Mouse (Mus musculus): ENCODE results near the gene Uhrf1bp1. TPM values are rescaled to one million over a fixed set of nuclear protein-coding genes. Genes with fewer than 3 reads are reported as not detected.
A peak's percentile ranks its signal among the peaks of the same experiment; 100 is the strongest.
"Not testable (repeated sequence)": the region's sequence is repeated elsewhere in the genome, so short reads cannot be mapped to it uniquely, and the experiment has no call there.

The Uhrf1bp1 gene
- polyA plus RNA-seq, 2 experiments: 8.0 to 13.5 TPM

DNA sequence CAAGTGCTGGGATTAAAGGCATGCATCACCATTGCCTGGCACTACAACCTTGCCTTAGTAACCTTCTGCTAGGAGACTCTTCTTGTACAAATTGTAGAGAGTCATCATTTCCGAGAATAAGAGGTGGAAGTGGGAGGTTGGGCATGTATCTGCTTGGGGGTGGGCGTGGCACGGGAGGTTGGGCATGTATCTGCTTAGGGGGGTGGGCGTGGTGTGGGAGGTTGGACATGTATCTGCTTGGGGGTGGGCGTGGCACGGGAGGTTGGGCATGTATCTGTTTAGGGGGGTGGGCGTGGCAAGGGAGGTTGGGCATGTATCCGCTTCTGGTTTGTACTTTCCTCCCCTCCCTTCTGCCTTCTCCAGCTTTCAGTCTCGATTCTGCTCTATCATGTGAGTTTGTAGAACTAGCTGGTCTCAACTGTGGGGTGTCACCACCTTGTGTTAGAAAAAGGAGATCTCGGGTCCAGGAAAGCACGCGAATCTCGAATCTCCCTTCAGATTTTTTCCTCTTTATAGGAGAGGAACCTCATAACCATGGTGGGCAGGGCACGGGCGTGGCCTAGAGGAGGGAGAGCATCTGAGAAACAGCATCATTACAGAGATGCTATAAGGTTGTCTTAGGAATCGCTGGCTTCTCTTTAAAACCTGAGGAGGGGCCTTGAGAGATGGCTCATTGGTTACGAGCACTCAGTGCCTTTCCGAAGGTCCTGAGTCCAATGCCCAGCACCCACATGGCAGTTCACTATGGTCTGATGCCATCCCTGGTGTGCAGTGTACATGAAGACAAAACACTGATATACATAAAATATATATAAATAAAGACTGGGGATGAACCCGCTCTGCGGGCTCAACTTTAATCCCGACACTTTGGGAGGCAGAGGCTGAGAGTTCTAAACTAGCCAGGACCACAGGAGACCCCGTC is 30.0 kb upstream of the Uhrf1bp1 start:
- H3K36me3 ChIP-seq (ENCODE audit: control insufficient read depth, insufficient read depth, low read length): no peaks in the 10 kb centered on the region
- peak; percentile 73 for DNase-seq (ENCODE audit: low spot score)
- 2% methylated on average over 22 of the region's 22 CpGs for WGBS
- H3K4me3 ChIP-seq (replicated peaks; ENCODE audit: low read length): peak overlapping the region; percentile 26
- no peak overlapping the region for H3K27ac ChIP-seq (replicated peaks; ENCODE audit: low read depth, low read length)
- H3K27me3 ChIP-seq (ENCODE audit: control insufficient read depth, insufficient read depth, low read length): no peaks in the 10 kb centered on the region
- peak overlapping the region; percentile 40; the same call in 1 of the 2 replicates for H3K9ac ChIP-seq (ENCODE audit: low read depth, low read length, severe bottlenecking)
- TF ChIP-seq POLR2A (IDR thresholded peaks at IDR 0.05; ENCODE audit: borderline replicate concordance, extremely low read depth, insufficient read depth, insufficient read length): no peak
- peak; percentile 73 for ATAC-seq (ENCODE audit: low FRiP score, low read depth)
- peaks cover 8% of the 10 kb centered on the region; the same call in 1 of the 2 replicates for H3K4me1 ChIP-seq (ENCODE audit: control insufficient read depth, insufficient read depth, low read length)
- H3K9me3 ChIP-seq (ENCODE audit: control insufficient read depth, low read length): no peaks in the 10 kb centered on the region
- H3K4me2 ChIP-seq (replicated peaks; ENCODE audit: low read depth, low read length, severe bottlenecking): peak overlapping the region; percentile 45

DNA sequence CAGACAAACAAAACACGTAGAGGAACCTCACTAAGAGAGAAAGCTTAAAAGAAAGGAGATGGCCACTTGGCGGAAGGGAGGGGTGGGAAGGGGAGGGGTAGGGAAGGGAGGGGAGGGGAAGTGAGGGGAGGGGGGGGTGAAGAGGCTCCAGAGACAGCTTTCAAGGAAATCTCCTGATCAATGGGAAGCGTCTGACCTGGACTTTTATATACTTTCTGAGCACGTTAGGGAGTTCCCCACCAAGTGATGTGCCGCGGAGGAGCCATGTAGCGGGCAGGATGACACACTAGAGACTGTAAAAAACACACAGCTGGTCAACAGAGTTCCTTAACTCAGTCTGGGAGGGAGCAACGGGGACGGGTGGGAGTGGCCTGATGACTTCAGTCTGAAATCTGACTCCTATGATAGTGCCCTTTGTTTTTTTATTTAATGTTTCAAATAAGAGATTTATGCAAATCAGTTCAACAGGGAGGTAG is 29.3 kb upstream of the Uhrf1bp1 start:
- Histone ChIP-seq H3K27ac (replicated peaks; ENCODE audit: low read depth, low read length) (no peak overlapping the region), H3K9ac (ENCODE audit: low read depth, low read length, severe bottlenecking) (peak overlapping the region; percentile 40; the same call in 1 of the 2 replicates)
- peak; percentile 56; the same call in 1 of the 2 replicates for ATAC-seq (ENCODE audit: low FRiP score, low read depth)

DNA sequence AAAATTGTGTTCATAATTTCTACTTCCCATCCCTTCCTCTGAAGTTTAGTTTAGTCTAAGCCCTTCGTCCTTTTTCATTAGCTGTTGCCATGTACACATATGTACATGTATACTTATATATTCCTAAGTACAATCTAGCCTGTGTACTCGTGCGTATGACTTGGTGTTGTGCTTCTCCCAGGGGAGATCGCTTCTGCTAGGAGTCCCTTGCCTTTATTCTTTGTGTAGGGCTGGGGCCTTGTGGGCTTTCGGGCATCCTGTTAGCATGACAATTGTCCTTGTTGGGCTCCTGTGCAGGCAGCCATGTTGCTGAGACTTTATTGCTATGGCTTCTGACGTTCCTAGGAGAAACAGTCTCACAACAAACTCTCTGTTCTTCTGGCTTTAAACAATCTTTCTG is 28.7 kb upstream of the Uhrf1bp1 start:
- no peak for TF ChIP-seq POLR2A (IDR thresholded peaks at IDR 0.05; ENCODE audit: borderline replicate concordance, extremely low read depth, insufficient read depth, insufficient read length)
- H3K36me3 ChIP-seq (ENCODE audit: control insufficient read depth, insufficient read depth, low read length): no peaks in the 10 kb centered on the region
- H3K9me3 ChIP-seq (ENCODE audit: control insufficient read depth, low read length): no peaks in the 10 kb centered on the region
- no peak overlapping the region for H3K9ac ChIP-seq (ENCODE audit: low read depth, low read length, severe bottlenecking)
- no peak overlapping the region for H3K27ac ChIP-seq (replicated peaks; ENCODE audit: low read depth, low read length)
- peaks cover 5% of the 10 kb centered on the region; the same call in 1 of the 2 replicates for H3K4me1 ChIP-seq (ENCODE audit: control insufficient read depth, insufficient read depth, low read length)
- H3K27me3 ChIP-seq (ENCODE audit: control insufficient read depth, insufficient read depth, low read length): no peaks in the 10 kb centered on the region
- ATAC-seq (ENCODE audit: low FRiP score, low read depth): no peak
- no peak for DNase-seq (ENCODE audit: low spot score)
- H3K4me2 ChIP-seq (replicated peaks; ENCODE audit: low read depth, low read length, severe bottlenecking): no peak overlapping the region
- H3K4me3 ChIP-seq (replicated peaks; ENCODE audit: low read length): no peak overlapping the region
- 29% methylated on average over 6 of the region's 6 CpGs for WGBS

More for the DNA sequence above, 29.3 kb upstream of the Uhrf1bp1 start:
- Histone ChIP-seq H3K4me3 (replicated peaks; ENCODE audit: low read length) (peak overlapping the region; percentile 26), H3K36me3 (ENCODE audit: control insufficient read depth, insufficient read depth, low read length) (no peaks in the 10 kb centered on the region), H3K4me1 (ENCODE audit: control insufficient read depth, insufficient read depth, low read length) (peaks cover 5% of the 10 kb centered on the region; the same call in 1 of the 2 replicates), H3K9me3 (ENCODE audit: control insufficient read depth, low read length) (no peaks in the 10 kb centered on the region), H3K27me3 (ENCODE audit: control insufficient read depth, insufficient read depth, low read length) (no peaks in the 10 kb centered on the region), H3K4me2 (replicated peaks; ENCODE audit: low read depth, low read length, severe bottlenecking) (peak overlapping the region; percentile 45)
- no peak for TF ChIP-seq POLR2A (IDR thresholded peaks at IDR 0.05; ENCODE audit: borderline replicate concordance, extremely low read depth, insufficient read depth, insufficient read length)
- 2% methylated on average over 8 of the region's 9 CpGs for WGBS
- DNase-seq (ENCODE audit: low spot score): peak; percentile 44

DNA sequence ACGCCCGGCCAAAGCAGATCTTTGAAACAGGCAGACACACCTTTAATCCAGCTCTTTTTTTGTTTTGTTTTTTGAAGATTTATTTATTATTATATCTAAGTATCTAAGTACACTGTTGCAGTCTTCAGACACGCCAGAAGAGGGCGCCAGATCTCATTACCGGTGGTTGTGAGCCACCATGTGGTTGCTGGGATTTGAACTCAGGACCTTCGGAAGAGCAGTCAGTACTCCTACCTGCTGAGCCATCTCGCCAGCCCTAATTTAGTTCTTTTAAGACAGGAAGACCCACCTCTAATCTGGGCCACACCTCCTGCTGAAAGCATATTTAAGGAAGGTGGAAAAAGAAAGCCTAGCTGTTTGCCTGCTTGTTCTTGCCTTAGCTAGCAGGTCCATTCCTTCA is 25.8 kb upstream of the Uhrf1bp1 start:
- Histone ChIP-seq H3K4me3 (replicated peaks; ENCODE audit: low read length) (no peak overlapping the region), H3K4me2 (replicated peaks; ENCODE audit: low read depth, low read length, severe bottlenecking) (no peak overlapping the region), H3K36me3 (ENCODE audit: control insufficient read depth, insufficient read depth, low read length) (no peaks in the 10 kb centered on the region), H3K9me3 (ENCODE audit: control insufficient read depth, low read length) (no peaks in the 10 kb centered on the region), H3K27me3 (ENCODE audit: control insufficient read depth, insufficient read depth, low read length) (no peaks in the 10 kb centered on the region), H3K27ac (replicated peaks; ENCODE audit: low read depth, low read length) (no peak overlapping the region), H3K9ac (ENCODE audit: low read depth, low read length, severe bottlenecking) (no peak overlapping the region), H3K4me1 (ENCODE audit: control insufficient read depth, insufficient read depth, low read length) (peaks cover 5% of the 10 kb centered on the region; the same call in 1 of the 2 replicates)
- DNase-seq (ENCODE audit: low spot score) (no peak), ATAC-seq (ENCODE audit: low FRiP score, low read depth) (no peak)
- no peak for TF ChIP-seq POLR2A (IDR thresholded peaks at IDR 0.05; ENCODE audit: borderline replicate concordance, extremely low read depth, insufficient read depth, insufficient read length)
- WGBS: 56% methylated on average over 7 of the region's 7 CpGs

DNA sequence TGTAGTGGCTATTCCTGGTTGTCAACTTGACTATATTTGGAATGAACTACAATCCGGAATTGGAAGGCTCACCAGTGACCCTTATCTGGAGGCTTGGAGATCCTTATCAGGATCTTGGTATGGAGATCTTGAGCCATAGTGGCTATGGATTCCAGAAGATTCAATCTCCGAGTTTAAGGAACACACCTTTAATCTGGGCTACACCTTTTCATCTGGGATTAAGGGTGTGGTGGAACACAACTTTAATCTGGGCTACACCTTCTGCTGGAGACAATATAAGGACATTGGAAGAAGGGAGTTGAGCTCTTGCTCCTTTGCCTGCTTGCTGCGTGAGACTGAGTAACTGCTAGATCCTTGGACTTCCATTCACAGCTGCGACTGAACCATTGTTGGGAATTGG is 18.4 kb upstream of the Uhrf1bp1 start, which contains the start of gene Snrpc:
TSS of gene Snrpc (plus strand) at position 301 of the 400 bp plus-strand sequence.
- 84% methylated on average over 3 of the region's 4 CpGs for WGBS
- not testable (repeated sequence) for H3K9me3 ChIP-seq (ENCODE audit: control insufficient read depth, low read length); H3K27ac ChIP-seq (replicated peaks; ENCODE audit: low read depth, low read length); H3K4me3 ChIP-seq (replicated peaks; ENCODE audit: low read length); H3K9ac ChIP-seq (ENCODE audit: low read depth, low read length, severe bottlenecking); H3K27me3 ChIP-seq (ENCODE audit: control insufficient read depth, insufficient read depth, low read length); H3K4me2 ChIP-seq (replicated peaks; ENCODE audit: low read depth, low read length, severe bottlenecking); ATAC-seq (ENCODE audit: low FRiP score, low read depth); H3K36me3 ChIP-seq (ENCODE audit: control insufficient read depth, insufficient read depth, low read length); DNase-seq (ENCODE audit: low spot score)
- peaks cover 12% of the 10 kb centered on the region for H3K4me1 ChIP-seq (ENCODE audit: control insufficient read depth, insufficient read depth, low read length)

Measured in limb, embryonic 14.5 days (tissue).